Mouse (Mus musculus) liver, embryonic 12.5 days (tissue): ENCODE measurements at regions not wholly inside any gene's neighbourhood (a gene's known extent, or its start where the extent isn't known, plus 50 kb on each side); places are given as distances from the start of the nearest gene placed in this dataset.

Source experiments
- ATAC-seq: fragments of 200-750 bp; cut with Nextera tagmentation; 2 replicates; pipeline ENCODE4 v1.8.0; 2017; ENCODE audit warnings: moderate number of reproducible peaks, mild to moderate bottlenecking, moderate library complexity
- H3K27ac ChIP-seq: fragments of 300-500 bp; sonication (generic); 2 replicates; pipeline ENCODE4 v1.5.1; 2016; ENCODE audit warnings: mild to moderate bottlenecking
- H3K27me3 ChIP-seq: fragments of 300-500 bp; sonication (generic); replicated peaks from 2 replicates; pipeline ENCODE4 v1.6.1; 2016; ENCODE audit warnings: mild to moderate bottlenecking, moderate library complexity
- H3K36me3 ChIP-seq: fragments of 300-500 bp; sonication (generic); 2 replicates; pipeline ENCODE4 v1.6.1; 2016; ENCODE audit warnings: mild to moderate bottlenecking, moderate library complexity
- H3K4me1 ChIP-seq: fragments of 300-500 bp; sonication (generic); 2 replicates; pipeline ENCODE4 v1.6.1; 2016
- H3K4me2 ChIP-seq: fragments of 300-500 bp; sonication (generic); 2 replicates; pipeline ENCODE4 v1.6.1; 2016; ENCODE audit warnings: mild to moderate bottlenecking, moderate library complexity
- H3K4me3 ChIP-seq: fragments of 300-500 bp; sonication (generic); 2 replicates; pipeline ENCODE4 v1.5.1; 2016; ENCODE audit warnings: mild to moderate bottlenecking, moderate library complexity
- H3K9ac ChIP-seq: fragments of 300-500 bp; sonication (generic); 2 replicates; pipeline ENCODE4 v1.6.1; 2016; ENCODE audit warnings: mild to moderate bottlenecking, moderate library complexity
- H3K9me3 ChIP-seq: fragments of 300-500 bp; sonication (generic); replicated peaks from 2 replicates; pipeline ENCODE4 v1.6.1; 2016; ENCODE audit warnings: mild to moderate bottlenecking, moderate library complexity
- WGBS: fragments of 180-500 bp; shearing (Covaris S2); methylation state at CpG from one replicate; pipeline ENCODE4 v1.1.7; 2016; ENCODE audit not compliant: insufficient replicate concordance; 5-methylcytosine and 5-hydroxymethylcytosine counted together

GRCm38 (mm10) chr3:130877981-130878380 is 147.8 kb upstream of the Rpl34 start:
- Histone ChIP-seq H3K9ac (no peak overlapping the region), H3K4me2 (no peak overlapping the region), H3K27ac (no peak overlapping the region), H3K27me3 (no peaks in the 10 kb centered on the region), H3K4me3 (no peak overlapping the region), H3K36me3 (no peaks in the 10 kb centered on the region), H3K9me3 (no peaks in the 10 kb centered on the region), H3K4me1 (no peaks in the 10 kb centered on the region)
- no peak for ATAC-seq
- 64% methylated on average over 5 of the region's 5 CpGs for WGBS

GRCm38 (mm10) chr3:130873745-130874144 is 143.5 kb upstream of the Rpl34 start:
- ATAC-seq: no peak
- no peaks in the 10 kb centered on the region for H3K27me3 ChIP-seq
- no peak overlapping the region for H3K4me2 ChIP-seq
- no peaks in the 10 kb centered on the region for H3K36me3 ChIP-seq
- no peaks in the 10 kb centered on the region for H3K4me1 ChIP-seq
- H3K9me3 ChIP-seq: no peaks in the 10 kb centered on the region
- no peak overlapping the region for H3K4me3 ChIP-seq
- no peak overlapping the region for H3K27ac ChIP-seq
- H3K9ac ChIP-seq: no peak overlapping the region
- 59% methylated on average over 11 of the region's 11 CpGs for WGBS

GRCm38 (mm10) chr3:130866952-130867632 is 136.9 kb upstream of the Rpl34 start:
- WGBS: 67% methylated on average over 19 of the region's 19 CpGs
- Histone ChIP-seq H3K9me3 (no peaks in the 10 kb centered on the region), H3K4me2 (no peak overlapping the region), H3K27ac (no peak overlapping the region), H3K4me3 (no peak overlapping the region), H3K27me3 (no peaks in the 10 kb centered on the region), H3K9ac (no peak overlapping the region), H3K4me1 (no peaks in the 10 kb centered on the region), H3K36me3 (no peaks in the 10 kb centered on the region)
- no peak for ATAC-seq

GRCm38 (mm10) chr3:130864783-130865182 is 134.6 kb upstream of the Rpl34 start:
- no peaks in the 10 kb centered on the region for H3K9me3 ChIP-seq
- H3K27ac ChIP-seq: no peak overlapping the region
- H3K36me3 ChIP-seq: no peaks in the 10 kb centered on the region
- 50% methylated on average over 1 of the region's 1 CpGs for WGBS
- H3K9ac ChIP-seq: no peak overlapping the region
- no peak for ATAC-seq
- H3K4me3 ChIP-seq: no peak overlapping the region
- no peaks in the 10 kb centered on the region for H3K27me3 ChIP-seq
- H3K4me2 ChIP-seq: no peak overlapping the region
- H3K4me1 ChIP-seq: no peaks in the 10 kb centered on the region

GRCm38 (mm10) chr3:130863376-130863775 is 133.2 kb upstream of the Rpl34 start:
- H3K9ac ChIP-seq: no peak overlapping the region
- H3K36me3 ChIP-seq: no peaks in the 10 kb centered on the region
- no peaks in the 10 kb centered on the region for H3K9me3 ChIP-seq
- no peaks in the 10 kb centered on the region for H3K4me1 ChIP-seq
- H3K27ac ChIP-seq: no peak overlapping the region
- H3K4me3 ChIP-seq: no peak overlapping the region
- ATAC-seq: no peak
- no peak overlapping the region for H3K4me2 ChIP-seq
- WGBS: 68% methylated on average over 5 of the region's 5 CpGs
- H3K27me3 ChIP-seq: no peaks in the 10 kb centered on the region

GRCm38 (mm10) chr3:130860315-130860714 is 130.1 kb upstream of the Rpl34 start:
- no peak for ATAC-seq
- WGBS: 70% methylated on average over 5 of the region's 5 CpGs
- Histone ChIP-seq H3K36me3 (no peaks in the 10 kb centered on the region), H3K4me2 (no peak overlapping the region), H3K27me3 (no peaks in the 10 kb centered on the region), H3K9ac (no peak overlapping the region), H3K9me3 (no peaks in the 10 kb centered on the region), H3K4me3 (no peak overlapping the region), H3K27ac (no peak overlapping the region), H3K4me1 (no peaks in the 10 kb centered on the region)

GRCm38 (mm10) chr3:130853866-130854265 is 123.7 kb upstream of the Rpl34 start:
- H3K4me2 ChIP-seq: no peak overlapping the region
- H3K9ac ChIP-seq: no peak overlapping the region
- H3K4me3 ChIP-seq: no peak overlapping the region
- ATAC-seq: no peak
- H3K4me1 ChIP-seq: no peaks in the 10 kb centered on the region
- H3K27ac ChIP-seq: no peak overlapping the region
- no peaks in the 10 kb centered on the region for H3K36me3 ChIP-seq
- H3K27me3 ChIP-seq: no peaks in the 10 kb centered on the region
- H3K9me3 ChIP-seq: no peaks in the 10 kb centered on the region
- 79% methylated on average over 9 of the region's 9 CpGs for WGBS

- H3K4me1 ChIP-seq: no peaks in the 10 kb centered on the region
- no peak overlapping the region for H3K9ac ChIP-seq
- no peaks in the 10 kb centered on the region for H3K27me3 ChIP-seq
- no peak overlapping the region for H3K4me3 ChIP-seq
- no peak overlapping the region for H3K4me2 ChIP-seq
- H3K27ac ChIP-seq: no peak overlapping the region
- WGBS: 60% methylated on average over 5 of the region's 5 CpGs
- H3K36me3 ChIP-seq: no peaks in the 10 kb centered on the region
- no peaks in the 10 kb centered on the region for H3K9me3 ChIP-seq
- ATAC-seq: no peak
Measured at GRCm38 (mm10) chr3:130850766-130851308, 120.6 kb upstream of the Rpl34 start.

GRCm38 (mm10) chr3:130841755-130842154 is 111.6 kb upstream of the Rpl34 start:
- ATAC-seq: no peak
- H3K4me1 ChIP-seq: no peaks in the 10 kb centered on the region
- H3K36me3 ChIP-seq: no peaks in the 10 kb centered on the region
- H3K9me3 ChIP-seq: no peaks in the 10 kb centered on the region
- H3K27me3 ChIP-seq: no peaks in the 10 kb centered on the region
- H3K4me3 ChIP-seq: no peak overlapping the region
- no peak overlapping the region for H3K9ac ChIP-seq
- H3K4me2 ChIP-seq: no peak overlapping the region
- H3K27ac ChIP-seq: no peak overlapping the region
- WGBS: 61% methylated on average over 1 of the region's 1 CpGs

GRCm38 (mm10) chr3:130839924-130840440 is 109.8 kb upstream of the Rpl34 start:
- H3K36me3 ChIP-seq: no peaks in the 10 kb centered on the region
- no peak overlapping the region for H3K9ac ChIP-seq
- 56% methylated on average over 9 of the region's 9 CpGs for WGBS

GRCm38 (mm10) chr3:130838626-130839422 is 108.6 kb upstream of the Rpl34 start:
- 79% methylated on average over 19 of the region's 19 CpGs for WGBS
- Histone ChIP-seq H3K4me1 (no peaks in the 10 kb centered on the region), H3K4me3 (no peak overlapping the region), H3K9me3 (no peaks in the 10 kb centered on the region), H3K27me3 (no peaks in the 10 kb centered on the region), H3K9ac (no peak overlapping the region), H3K4me2 (no peak overlapping the region), H3K36me3 (no peaks in the 10 kb centered on the region), H3K27ac (no peak overlapping the region)
- no peak for ATAC-seq

More at GRCm38 (mm10) chr3:130839924-130840440, 109.8 kb upstream of the Rpl34 start:
- no peak overlapping the region for H3K4me2 ChIP-seq
- H3K4me1 ChIP-seq: no peaks in the 10 kb centered on the region
- H3K9me3 ChIP-seq: no peaks in the 10 kb centered on the region
- H3K4me3 ChIP-seq: no peak overlapping the region
- no peak overlapping the region for H3K27ac ChIP-seq
- no peak for ATAC-seq
- H3K27me3 ChIP-seq: no peaks in the 10 kb centered on the region

- H3K36me3 ChIP-seq: no peaks in the 10 kb centered on the region
- no peak overlapping the region for H3K4me2 ChIP-seq
- no peaks in the 10 kb centered on the region for H3K4me1 ChIP-seq
- no peak overlapping the region for H3K27ac ChIP-seq
- H3K27me3 ChIP-seq: no peaks in the 10 kb centered on the region
- no peak overlapping the region for H3K4me3 ChIP-seq
- H3K9me3 ChIP-seq: no peaks in the 10 kb centered on the region
- WGBS: 71% methylated on average over 5 of the region's 5 CpGs
- no peak overlapping the region for H3K9ac ChIP-seq
- no peak for ATAC-seq
Measured at GRCm38 (mm10) chr3:130833722-130834121, 103.5 kb upstream of the Rpl34 start.
